Mouse (Mus musculus): ENCODE results near the gene Cs. TPM values are rescaled to one million over a fixed set of nuclear protein-coding genes. Genes with fewer than 3 reads are reported as not detected.

The Cs gene
- 53.8 TPM for polyA plus RNA-seq (2014; fragmentation: Illumina TruSeq; extraction: RNeasy Lipid Tissue Mini Kit (QIAGEN cat#74804); ENCODE audit: low read depth, low replicate concordance)

DNA sequence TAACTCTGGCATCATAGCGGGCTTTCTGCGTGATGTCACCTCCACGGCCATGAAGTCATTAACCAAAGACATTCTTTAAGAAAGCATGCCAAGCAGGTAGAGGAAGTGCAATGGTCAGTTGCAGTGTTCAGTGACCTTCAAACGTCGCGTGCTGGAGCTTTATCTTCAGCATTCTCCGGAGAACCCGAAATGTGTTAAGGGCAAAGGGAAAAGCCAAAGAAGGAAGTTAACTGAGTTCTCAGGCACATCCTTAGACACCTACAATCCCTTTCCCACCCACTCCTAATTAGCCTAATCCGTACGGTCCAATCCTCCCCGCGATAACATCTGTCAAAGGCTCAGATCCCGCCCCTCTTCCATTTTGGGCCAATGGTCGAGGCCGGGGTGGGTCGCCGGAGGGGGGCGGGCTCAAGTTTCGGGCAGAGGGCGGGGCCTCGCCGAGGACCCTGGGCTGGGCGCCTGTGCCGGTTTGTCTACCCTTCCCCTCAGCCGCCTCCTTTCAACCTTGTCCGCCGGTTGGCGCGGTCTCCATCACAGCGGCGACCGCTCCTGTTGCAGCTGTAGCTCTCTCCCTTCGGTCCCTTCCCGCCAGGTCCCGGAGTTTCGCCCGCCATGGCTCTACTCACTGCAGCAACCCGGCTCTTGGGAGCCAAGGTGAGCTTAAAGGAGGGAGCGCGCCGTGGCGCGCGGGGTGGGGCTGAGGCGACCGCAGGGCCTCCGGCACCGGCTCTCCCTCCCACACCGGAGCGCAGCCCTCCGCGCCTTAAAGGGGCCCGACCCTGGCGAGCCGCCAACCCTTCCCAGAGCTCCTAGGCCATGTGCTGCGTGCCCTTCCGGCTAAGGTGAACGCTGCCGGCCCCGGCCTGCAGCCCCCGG lies at the start of gene Cs:
Gene Cs (plus strand): TSS at position 429 of the 876 bp plus-strand sequence.

GRCm38 (mm10) chr10:128298702-128299171 lies 38.8 kb upstream of the Cs start, which contains the start of gene Il23a:
Gene Il23a, minus strand, starts transcription at chr10:128298752.

GRCm38 (mm10) chr10:128303126-128304021 lies 34.2 kb upstream of the Cs start, which contains the start of gene Pan2:
Gene Pan2, plus strand, starts transcription at chr10:128303335.

GRCm38 (mm10) chr10:128322141-128323108 lies 15.1 kb upstream of the Cs start, which contains the start of gene Cnpy2:
Gene Cnpy2, plus strand, starts transcription at chr10:128322459.

GRCm38 (mm10) chr10:128368402-128369217 lies 31.1 kb downstream of the Cs start, which contains the start of gene Coq10a:
Gene Coq10a, minus strand, starts transcription at chr10:128368997.

GRCm38 (mm10) chr10:128376455-128377211 lies 39.1 kb downstream of the Cs start, which contains the start of gene Ankrd52:
Gene Ankrd52, plus strand, starts transcription at chr10:128377115.

DNA sequence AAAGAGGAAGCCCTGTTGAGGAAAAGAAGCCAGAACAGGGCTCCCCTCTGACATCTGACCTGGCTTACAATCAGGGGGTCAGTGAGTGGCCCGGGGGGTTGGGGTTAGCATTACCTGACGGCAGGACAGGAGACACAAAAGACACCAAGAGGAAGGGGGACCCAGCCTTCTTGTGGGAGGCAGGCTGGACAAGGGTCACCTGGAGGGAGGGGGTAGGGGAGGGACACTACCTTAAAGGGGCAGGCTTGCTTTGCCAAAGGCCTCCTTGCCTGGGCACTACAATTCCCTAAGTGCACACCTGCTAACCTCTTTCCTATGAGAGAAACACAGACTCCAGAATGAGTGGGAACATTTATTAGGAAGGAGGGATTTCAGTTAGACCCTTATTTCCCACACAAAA lies 63.5 kb downstream of the Cs start, which contains the start of gene Slc39a5:
Gene Slc39a5 (minus strand): TSS at position 174 of the 400 bp plus-strand sequence.

DNA sequence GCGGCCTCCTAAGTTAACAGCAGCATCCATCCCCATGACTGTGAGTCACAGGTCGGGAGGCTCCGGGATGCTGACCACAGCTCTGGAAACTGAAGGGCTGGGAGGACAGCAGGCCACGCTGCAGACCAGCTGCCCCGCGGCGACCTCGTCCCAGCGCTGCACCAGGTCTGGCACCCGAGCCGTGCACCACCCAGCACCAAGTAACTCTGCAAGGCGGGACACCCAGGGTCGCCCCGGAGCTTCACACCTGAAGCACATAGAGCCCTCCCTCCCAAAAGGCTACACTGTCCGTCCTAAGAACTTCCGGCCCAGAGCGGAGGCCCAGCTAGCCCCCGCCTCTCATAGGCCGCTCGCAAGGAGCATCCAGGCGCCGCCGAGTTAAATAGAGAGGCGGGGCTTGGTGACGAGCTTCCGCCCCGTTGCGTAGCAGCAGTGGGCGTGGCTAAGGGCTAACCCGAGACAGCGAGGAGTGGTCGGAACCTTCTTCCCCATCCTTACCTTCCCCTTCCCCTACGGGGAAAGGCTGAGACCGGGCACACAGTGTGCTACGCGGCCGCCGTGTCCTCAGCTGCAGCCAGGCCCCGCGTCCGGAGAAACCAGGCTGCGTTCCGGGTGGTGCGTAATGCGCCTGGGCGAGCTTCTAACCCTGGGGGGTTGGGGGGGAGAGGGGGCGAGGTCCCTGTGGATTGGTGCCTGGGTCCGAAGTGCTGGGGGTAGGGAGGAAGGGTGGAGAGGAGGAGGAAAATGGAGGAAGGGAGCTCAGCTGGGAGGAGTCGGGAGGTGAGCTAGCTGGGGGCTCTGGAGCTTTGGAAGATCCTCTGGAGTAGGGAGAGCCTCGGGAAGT lies 73.9 kb downstream of the Cs start, which contains the start of the genes Nabp2 and Rnf41:
Gene Nabp2 (minus strand): TSS at position 282 of the 844 bp plus-strand sequence.
Gene Rnf41 (plus strand): TSS at position 447 of the 844 bp plus-strand sequence.

Other genes with a start within 250 kb of the Cs start
- 5.9 TPM for gene Baz2a, start 246.2 kb upstream of the Cs start, polyA plus RNA-seq (2014; fragmentation: Illumina TruSeq; extraction: RNeasy Lipid Tissue Mini Kit (QIAGEN cat#74804); ENCODE audit: low read depth, low replicate concordance)
- 5.7 TPM for gene Rbms2, start 157.4 kb upstream of the Cs start, polyA plus RNA-seq (2014; fragmentation: Illumina TruSeq; extraction: RNeasy Lipid Tissue Mini Kit (QIAGEN cat#74804); ENCODE audit: low read depth, low replicate concordance)
- 171 TPM for gene Gls2, start 143.3 kb upstream of the Cs start, polyA plus RNA-seq (2014; fragmentation: Illumina TruSeq; extraction: RNeasy Lipid Tissue Mini Kit (QIAGEN cat#74804); ENCODE audit: low read depth, low replicate concordance)
- 23.2 TPM for gene Spryd4, start 125.9 kb upstream of the Cs start, polyA plus RNA-seq (2014; fragmentation: Illumina TruSeq; extraction: RNeasy Lipid Tissue Mini Kit (QIAGEN cat#74804); ENCODE audit: low read depth, low replicate concordance)
- not detected for gene Mip, start 111.9 kb upstream of the Cs start, polyA plus RNA-seq (2014; fragmentation: Illumina TruSeq; extraction: RNeasy Lipid Tissue Mini Kit (QIAGEN cat#74804); ENCODE audit: low read depth, low replicate concordance)
- 0.69 TPM for gene Timeless, start 105.7 kb upstream of the Cs start, polyA plus RNA-seq (2014; fragmentation: Illumina TruSeq; extraction: RNeasy Lipid Tissue Mini Kit (QIAGEN cat#74804); ENCODE audit: low read depth, low replicate concordance)
- gene Apon, start 83.6 kb upstream of the Cs start, polyA plus RNA-seq (2014; fragmentation: Illumina TruSeq; extraction: RNeasy Lipid Tissue Mini Kit (QIAGEN cat#74804); ENCODE audit: low read depth, low replicate concordance) = 346 TPM
- gene Apof, start 69.1 kb upstream of the Cs start, polyA plus RNA-seq (2014; fragmentation: Illumina TruSeq; extraction: RNeasy Lipid Tissue Mini Kit (QIAGEN cat#74804); ENCODE audit: low read depth, low replicate concordance) = 593 TPM
- gene Stat2, start 67.2 kb upstream of the Cs start, polyA plus RNA-seq (2014; fragmentation: Illumina TruSeq; extraction: RNeasy Lipid Tissue Mini Kit (QIAGEN cat#74804); ENCODE audit: low read depth, low replicate concordance) = 18.9 TPM
- gene Il23a, start 39.0 kb upstream of the Cs start, polyA plus RNA-seq (2014; fragmentation: Illumina TruSeq; extraction: RNeasy Lipid Tissue Mini Kit (QIAGEN cat#74804); ENCODE audit: low read depth, low replicate concordance) = not detected
- 6.5 TPM for gene Pan2, start 34.4 kb upstream of the Cs start, polyA plus RNA-seq (2014; fragmentation: Illumina TruSeq; extraction: RNeasy Lipid Tissue Mini Kit (QIAGEN cat#74804); ENCODE audit: low read depth, low replicate concordance)
- gene Cnpy2, start 15.3 kb upstream of the Cs start, polyA plus RNA-seq (2014; fragmentation: Illumina TruSeq; extraction: RNeasy Lipid Tissue Mini Kit (QIAGEN cat#74804); ENCODE audit: low read depth, low replicate concordance) = 59.7 TPM
- 18.8 TPM for gene Coq10a, start 31.3 kb downstream of the Cs start, polyA plus RNA-seq (2014; fragmentation: Illumina TruSeq; extraction: RNeasy Lipid Tissue Mini Kit (QIAGEN cat#74804); ENCODE audit: low read depth, low replicate concordance)
- gene Ankrd52, start 39.4 kb downstream of the Cs start, polyA plus RNA-seq (2014; fragmentation: Illumina TruSeq; extraction: RNeasy Lipid Tissue Mini Kit (QIAGEN cat#74804); ENCODE audit: low read depth, low replicate concordance) = 3.7 TPM
- gene Slc39a5, start 63.5 kb downstream of the Cs start, polyA plus RNA-seq (2014; fragmentation: Illumina TruSeq; extraction: RNeasy Lipid Tissue Mini Kit (QIAGEN cat#74804); ENCODE audit: low read depth, low replicate concordance) = not detected
- gene Nabp2, start 73.8 kb downstream of the Cs start, polyA plus RNA-seq (2014; fragmentation: Illumina TruSeq; extraction: RNeasy Lipid Tissue Mini Kit (QIAGEN cat#74804); ENCODE audit: low read depth, low replicate concordance) = 26.7 TPM
- 2.3 TPM for gene Rnf41, start 73.9 kb downstream of the Cs start, polyA plus RNA-seq (2014; fragmentation: Illumina TruSeq; extraction: RNeasy Lipid Tissue Mini Kit (QIAGEN cat#74804); ENCODE audit: low read depth, low replicate concordance)
- gene Smarcc2, start 121.5 kb downstream of the Cs start, polyA plus RNA-seq (2014; fragmentation: Illumina TruSeq; extraction: RNeasy Lipid Tissue Mini Kit (QIAGEN cat#74804); ENCODE audit: low read depth, low replicate concordance) = 34.1 TPM
- 58.1 TPM for gene Myl6, start 156.4 kb downstream of the Cs start, polyA plus RNA-seq (2014; fragmentation: Illumina TruSeq; extraction: RNeasy Lipid Tissue Mini Kit (QIAGEN cat#74804); ENCODE audit: low read depth, low replicate concordance)
- gene Myl6b, start 161.0 kb downstream of the Cs start, polyA plus RNA-seq (2014; fragmentation: Illumina TruSeq; extraction: RNeasy Lipid Tissue Mini Kit (QIAGEN cat#74804); ENCODE audit: low read depth, low replicate concordance) = not detected
- 1.4 TPM for gene Esyt1, start 188.1 kb downstream of the Cs start, polyA plus RNA-seq (2014; fragmentation: Illumina TruSeq; extraction: RNeasy Lipid Tissue Mini Kit (QIAGEN cat#74804); ENCODE audit: low read depth, low replicate concordance)
- 0.85 TPM for gene Zc3h10, start 210.0 kb downstream of the Cs start, polyA plus RNA-seq (2014; fragmentation: Illumina TruSeq; extraction: RNeasy Lipid Tissue Mini Kit (QIAGEN cat#74804); ENCODE audit: low read depth, low replicate concordance)
- gene Rpl41, start 211.6 kb downstream of the Cs start, polyA plus RNA-seq (2014; fragmentation: Illumina TruSeq; extraction: RNeasy Lipid Tissue Mini Kit (QIAGEN cat#74804); ENCODE audit: low read depth, low replicate concordance) = 17.9 TPM
- gene Pa2g4, start 228.3 kb downstream of the Cs start, polyA plus RNA-seq (2014; fragmentation: Illumina TruSeq; extraction: RNeasy Lipid Tissue Mini Kit (QIAGEN cat#74804); ENCODE audit: low read depth, low replicate concordance) = 57.7 TPM